Mouse (Mus musculus) MEL-GATA-1-ER (cell line): Measurements from ENCODE around the gene A730009L09Rik.

Experiments used
- DNase-seq: peaks from one replicate; pipeline ENCODE4 v3.0.0-alpha.2; 2012; ENCODE audit warnings: low read depth; ENCODE audit errors: extremely low read depth

A730009L09Rik gene

DNA sequence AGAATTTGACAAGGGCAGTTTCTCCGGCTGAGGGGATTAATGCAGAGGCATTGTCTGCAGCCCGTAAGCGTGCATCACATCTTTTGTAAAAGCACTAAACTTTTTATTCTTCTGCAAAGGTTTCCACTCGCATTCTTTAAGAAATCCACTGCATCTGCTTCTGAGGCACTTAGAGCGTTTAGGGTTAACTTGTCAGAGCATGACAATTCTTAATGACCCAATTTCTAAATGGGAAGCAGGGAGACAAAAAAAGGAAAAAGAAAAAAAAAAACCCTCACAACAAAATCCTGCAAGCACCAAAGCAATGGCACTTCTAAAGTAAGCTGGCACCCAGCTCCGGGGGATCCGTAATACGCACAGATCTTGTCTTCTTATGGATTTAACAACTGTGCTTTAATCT lies at the start of gene A730009L09Rik:
Gene A730009L09Rik (plus strand): TSS at position 301 of the 400 bp plus-strand sequence.
- DNase-seq, result no peak

DNA sequence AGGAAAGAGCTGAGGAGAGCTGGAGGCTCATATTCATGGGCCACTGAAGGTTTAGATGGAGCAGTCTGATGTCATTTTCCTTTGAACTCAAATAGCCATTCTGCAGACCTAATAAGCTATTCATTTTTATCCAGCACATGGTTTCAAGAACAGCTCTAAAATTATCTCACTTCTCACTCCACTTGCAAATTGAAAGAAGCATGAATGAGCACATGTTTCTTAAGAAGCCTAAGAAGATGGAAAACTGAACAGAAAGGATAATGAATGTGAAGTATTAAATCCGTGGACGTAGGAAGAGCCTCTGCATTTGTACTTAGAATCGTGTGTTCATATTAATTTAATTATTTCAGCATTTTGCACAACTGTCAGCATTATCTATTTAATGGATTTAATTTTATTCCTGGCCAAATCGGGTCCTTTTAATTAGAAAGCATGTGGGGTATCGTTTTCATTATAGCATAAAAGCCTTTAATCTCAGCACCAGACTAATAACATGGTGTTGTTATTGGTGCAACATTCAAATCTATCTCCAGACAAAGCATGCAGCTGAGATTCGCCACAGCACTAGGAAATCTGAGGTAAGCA lies 49.2 kb upstream of the A730009L09Rik start:
- DNase-seq, result no peak

- DNase-seq, result no peak
These were observed 46.0 kb upstream of the A730009L09Rik start for GRCm38 (mm10) chr16:84468898-84469297.

DNA sequence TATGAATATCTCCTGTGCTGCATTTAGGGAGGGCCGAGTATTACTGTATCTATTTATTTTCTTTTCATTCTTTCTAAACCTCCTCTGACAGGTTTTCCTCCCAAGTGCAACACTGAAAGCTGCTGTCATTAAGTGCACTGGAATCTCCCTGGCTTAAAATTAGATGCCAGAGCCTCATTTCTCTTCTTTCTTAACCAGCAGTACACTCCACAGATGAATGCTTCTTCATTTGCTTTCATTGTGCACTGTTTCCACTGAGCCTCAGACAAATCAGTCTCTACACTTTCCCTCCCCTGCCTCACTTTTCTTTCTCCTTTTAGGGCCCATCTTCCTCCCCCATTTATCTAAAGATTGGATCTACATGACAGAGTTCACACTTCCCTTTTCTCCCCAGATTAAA lies 44.9 kb upstream of the A730009L09Rik start:
- DNase-seq, result no peak

- no peak for DNase-seq
These were observed 41.5 kb upstream of the A730009L09Rik start for GRCm38 (mm10) chr16:84473406-84473805.

- DNase-seq, result no peak
These were observed 40.2 kb upstream of the A730009L09Rik start for GRCm38 (mm10) chr16:84474712-84475111.

DNA sequence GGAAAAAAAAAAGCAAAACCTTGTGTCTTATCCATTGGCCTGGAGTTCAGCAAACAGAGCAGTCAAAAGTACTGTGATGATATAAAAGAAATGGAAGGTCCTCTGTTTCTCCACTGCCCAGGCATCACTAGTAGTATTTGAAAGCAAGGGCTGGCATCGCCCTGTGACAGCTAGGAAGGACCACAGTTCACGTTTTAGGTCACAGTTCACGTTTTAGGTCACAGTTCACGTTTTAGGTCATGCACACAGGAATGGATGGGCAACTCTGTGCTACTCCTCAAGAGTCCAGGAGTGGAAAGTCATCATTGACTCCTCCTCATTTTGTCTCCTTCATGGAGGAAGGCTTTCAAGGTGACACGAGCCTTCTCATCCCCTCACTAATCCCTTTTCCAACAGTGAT lies 38.0 kb upstream of the A730009L09Rik start:
- DNase-seq, result no peak

GRCm38 (mm10) chr16:84477528-84477927 lies 37.4 kb upstream of the A730009L09Rik start:
- no peak for DNase-seq

- no peak for DNase-seq
These were observed 37.0 kb upstream of the A730009L09Rik start for GRCm38 (mm10) chr16:84477952-84478351.

DNA sequence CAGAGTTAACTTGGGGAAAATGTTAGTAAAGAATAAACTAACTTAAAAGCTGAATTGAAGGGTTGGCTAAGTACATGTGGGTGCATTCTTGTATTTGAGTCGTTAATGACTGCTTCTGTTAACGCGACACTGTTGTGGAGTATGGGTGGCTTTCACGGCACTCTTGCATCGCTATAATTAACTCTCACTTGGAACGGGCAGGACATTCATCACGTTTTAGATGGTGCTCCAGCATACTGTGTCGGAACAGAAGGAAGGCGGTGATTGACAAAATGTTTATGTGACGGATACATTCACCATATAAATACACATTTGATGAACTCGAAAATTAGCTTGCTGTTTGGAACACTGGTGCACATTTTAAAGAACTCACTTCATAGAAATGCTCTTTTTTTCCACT lies 29.0 kb upstream of the A730009L09Rik start:
- DNase-seq, result no peak

- DNase-seq, result no peak
These were observed 20.1 kb upstream of the A730009L09Rik start for GRCm38 (mm10) chr16:84494818-84495217.

GRCm38 (mm10) chr16:84495438-84495837 lies 19.5 kb upstream of the A730009L09Rik start:
- no peak for DNase-seq

DNA sequence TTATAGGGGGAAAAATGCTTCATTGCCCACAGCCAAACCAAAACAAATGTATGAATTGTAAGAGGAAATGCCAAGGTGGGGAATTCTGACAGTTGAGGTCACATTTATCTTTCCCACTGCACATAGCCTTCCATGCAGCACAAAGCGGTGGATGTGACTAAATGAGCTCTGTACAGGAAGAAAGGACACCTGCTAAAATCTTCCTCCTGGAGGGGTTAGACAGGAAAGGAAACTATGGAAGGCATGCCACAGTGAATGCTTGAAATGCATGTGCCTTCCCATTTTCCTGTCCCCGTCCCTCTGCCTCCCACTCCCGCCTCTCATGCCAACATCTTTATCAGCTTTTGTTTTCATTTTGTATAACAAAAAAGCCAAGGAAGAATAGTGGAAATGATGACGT lies 7.2 kb upstream of the A730009L09Rik start:
- DNase-seq, result no peak

DNA sequence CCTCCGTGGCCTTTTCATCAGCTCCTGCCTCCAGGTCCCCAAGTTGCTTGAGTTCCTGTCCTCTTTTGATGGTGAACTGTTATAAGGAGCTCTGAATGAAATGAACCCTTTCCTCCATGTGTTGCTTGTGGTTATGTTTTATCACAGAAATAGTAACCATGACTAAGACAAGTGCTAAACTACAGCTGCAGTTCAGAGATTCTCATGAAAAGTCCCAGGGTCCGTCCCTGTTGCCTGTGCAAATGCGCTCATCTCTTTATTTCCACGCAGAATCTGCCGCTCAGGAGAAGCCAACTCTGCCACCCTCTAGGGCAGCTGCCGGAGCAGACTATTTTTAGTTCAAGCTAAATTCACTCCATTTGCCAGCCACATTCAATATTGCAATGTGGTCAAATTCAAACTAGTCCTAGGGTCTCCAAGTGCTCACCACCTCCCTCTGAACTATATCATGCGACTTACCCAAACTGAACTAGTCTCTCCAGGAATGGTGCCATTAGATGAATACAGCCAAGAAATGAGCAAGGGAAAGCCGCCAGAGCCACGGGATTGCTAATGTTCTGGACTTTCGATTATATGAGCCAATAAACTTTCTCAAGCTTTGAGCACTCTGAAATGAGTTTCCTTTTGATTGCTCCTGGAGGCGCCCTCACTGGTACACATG lies 7.2 kb downstream of the A730009L09Rik start:
- no peak for DNase-seq

GRCm38 (mm10) chr16:84523061-84523460 lies 8.1 kb downstream of the A730009L09Rik start:
- no peak for DNase-seq

DNA sequence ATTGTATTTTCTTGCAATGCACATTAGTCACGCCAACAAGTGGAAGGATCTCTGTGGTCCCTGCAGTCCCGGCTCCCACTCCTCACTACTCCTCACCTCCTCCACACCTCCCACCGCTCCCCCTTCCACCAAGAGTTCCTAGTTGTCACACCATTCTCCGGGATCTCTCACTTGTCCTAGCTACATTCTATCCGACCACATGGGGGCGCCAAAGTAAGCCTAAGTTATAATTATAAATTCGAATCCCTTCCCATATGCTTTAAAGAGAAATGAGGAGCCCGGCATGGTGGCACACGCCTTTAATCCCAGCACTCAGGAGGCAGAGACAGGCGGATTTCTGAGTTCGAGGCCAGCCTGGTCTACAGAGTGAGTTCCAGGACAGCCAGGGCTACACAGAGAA lies 12.5 kb downstream of the A730009L09Rik start:
- DNase-seq, result peak; percentile 26

DNA sequence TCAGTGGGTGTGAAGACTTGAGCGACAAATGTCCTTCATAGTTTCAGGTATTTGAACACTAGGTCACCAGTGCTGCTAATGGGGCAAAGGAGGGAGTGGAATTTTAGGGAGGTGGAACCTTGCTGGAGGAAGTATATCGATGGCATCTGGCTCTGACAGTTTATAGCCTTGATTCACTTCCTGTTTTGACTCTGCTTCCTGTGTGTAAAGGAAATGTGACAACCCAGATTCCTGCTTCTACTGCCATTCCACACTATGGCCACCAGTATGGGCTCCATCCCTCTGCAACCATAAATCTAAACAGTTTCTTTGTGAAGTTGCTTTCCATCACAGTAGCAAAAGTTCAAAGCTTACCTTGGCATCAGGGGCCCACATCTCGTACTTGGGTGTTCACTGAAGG lies 17.9 kb downstream of the A730009L09Rik start:
- DNase-seq, result no peak

DNA sequence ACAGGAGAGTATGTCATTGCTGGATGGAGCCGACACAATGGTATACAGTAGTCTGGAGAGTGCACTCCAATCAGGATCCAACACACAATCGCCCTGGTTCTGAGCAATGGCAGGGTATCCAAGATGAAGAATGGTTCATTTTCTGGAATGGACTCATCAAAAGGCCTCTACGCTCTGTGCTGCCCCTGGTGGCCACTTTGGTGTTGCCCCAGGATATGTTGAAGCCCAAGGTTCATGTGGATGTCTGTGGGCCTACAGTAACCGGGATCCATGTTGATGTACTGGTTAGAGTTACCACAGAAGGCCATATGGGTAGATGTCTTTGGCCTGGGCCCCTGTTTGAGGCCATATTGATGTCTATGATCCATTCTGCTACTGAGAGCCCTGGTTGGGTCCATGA lies 31.1 kb downstream of the A730009L09Rik start:
- no peak for DNase-seq

GRCm38 (mm10) chr16:84549122-84549521 lies 34.2 kb downstream of the A730009L09Rik start:
- DNase-seq, result no peak

- no peak for DNase-seq
These were observed 35.5 kb downstream of the A730009L09Rik start for GRCm38 (mm10) chr16:84550445-84550844.

DNA sequence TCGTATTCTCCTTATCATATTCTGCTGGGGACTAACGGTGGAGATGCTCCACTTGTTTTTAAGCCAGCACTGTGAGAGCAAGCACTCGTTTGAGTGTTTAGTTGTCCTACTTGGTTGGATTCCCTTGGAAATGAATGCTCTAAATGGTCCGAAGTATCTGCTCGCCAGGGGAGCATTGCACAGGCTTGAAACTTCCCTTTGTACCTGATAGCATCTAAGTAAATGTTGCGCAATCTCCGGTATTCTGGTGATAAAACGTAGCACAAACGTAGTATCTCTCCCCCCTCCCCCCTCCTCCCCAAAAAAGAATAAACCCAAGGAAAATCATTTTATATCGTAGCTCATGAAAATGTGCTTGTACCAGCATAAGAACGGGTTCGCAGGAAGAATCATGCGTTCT lies 39.1 kb downstream of the A730009L09Rik start:
- no peak for DNase-seq

DNA sequence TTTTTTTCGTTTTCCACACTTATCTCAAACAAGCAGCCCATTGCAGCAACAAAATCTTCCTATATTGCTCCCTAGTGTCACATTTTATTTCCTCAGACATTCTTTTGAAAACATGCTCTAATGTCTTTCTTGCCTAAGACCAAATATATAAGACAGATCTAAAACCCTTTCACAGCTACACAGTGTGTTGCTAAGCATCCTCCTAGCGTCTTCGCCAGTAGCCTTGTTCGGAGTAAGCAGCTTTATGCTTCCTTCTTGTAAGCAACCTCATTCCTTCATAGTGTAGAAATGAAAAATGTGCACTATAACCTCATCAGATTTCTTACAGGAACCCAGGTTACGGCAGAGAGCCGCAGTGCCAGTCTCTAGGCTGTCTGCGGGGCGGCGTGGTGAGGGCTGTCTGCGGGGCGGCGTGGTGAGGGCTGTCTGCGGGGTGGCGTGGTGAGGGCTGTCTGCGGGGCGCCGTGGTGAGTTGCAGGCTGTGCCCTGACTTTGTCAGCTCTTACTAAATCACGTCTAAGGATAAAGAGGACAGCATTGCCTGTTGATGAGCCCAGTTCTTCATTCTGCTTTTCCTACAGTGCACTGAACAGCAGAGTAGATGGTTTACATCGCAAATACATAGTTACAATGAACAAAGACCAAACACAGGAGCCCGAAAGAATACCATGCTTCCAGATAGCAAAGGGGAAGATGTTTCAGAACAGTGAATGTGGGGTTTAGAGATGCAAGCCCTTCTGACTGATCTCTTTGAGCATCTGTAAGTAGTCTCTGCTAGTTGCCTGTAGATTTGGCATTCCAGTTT lies 43.4 kb downstream of the A730009L09Rik start:
- DNase-seq, result no peak
